Mouse (Mus musculus): ENCODE measurements around the gene Magel2. TPM values are rescaled to one million over a fixed set of nuclear protein-coding genes. Genes with fewer than 3 reads are reported as not detected.

Gene Magel2
- polyA plus RNA-seq, 1 experiment from 2014 or later: 14.1 TPM

- Histone ChIP-seq H3K27ac (ENCODE audit: low read length) (no peak overlapping the region), H3K36me3 (ENCODE audit: control insufficient read depth, insufficient read depth) (no peaks in the 10 kb centered on the region), H3K27me3 (replicated peaks; ENCODE audit: control insufficient read depth, insufficient read depth, low read length) (no peaks in the 10 kb centered on the region), H3K4me2 (ENCODE audit: low read length) (peak overlapping the region; percentile 2; the same call in 1 of the 2 replicates), H3K9me3 (ENCODE audit: control insufficient read depth, low read length) (peaks cover 3% of the 10 kb centered on the region; the same call in 1 of the 2 replicates), H3K4me3 (replicated peaks; ENCODE audit: low read length) (no peak overlapping the region), H3K4me1 (replicated peaks; ENCODE audit: control insufficient read depth, insufficient read depth, low read length) (peaks cover 8% of the 10 kb centered on the region; the same call in 1 of the 2 replicates), H3K9ac (replicated peaks; ENCODE audit: low read depth, low read length) (no peak overlapping the region)
- ATAC-seq: no peak
These were observed 39.4 kb downstream of the Magel2 start for GRCm38 (mm10) chr7:62416173-62416572.

DNA sequence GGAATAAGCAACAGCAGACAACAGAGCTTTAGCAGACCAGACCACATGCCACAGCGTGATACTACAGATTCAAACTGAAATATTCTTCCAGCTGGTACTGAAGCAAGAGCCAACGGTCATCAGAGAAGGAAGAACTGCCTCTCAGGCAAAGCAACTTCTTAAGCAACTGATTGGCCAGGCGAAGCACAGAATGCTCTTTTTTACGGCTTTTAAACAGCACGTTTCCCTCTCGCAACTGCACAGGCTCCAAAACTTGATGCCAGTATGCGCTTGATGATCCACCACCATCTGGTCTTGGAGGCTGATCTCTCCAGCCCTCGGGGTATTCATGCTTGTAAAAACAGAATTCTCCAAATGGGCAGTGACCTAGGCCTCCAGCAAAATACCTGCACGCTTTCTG, 41.5 kb downstream of the Magel2 start:
- no peak for ATAC-seq
- Histone ChIP-seq H3K4me3 (replicated peaks; ENCODE audit: low read length) (peak overlapping the region; percentile 75), H3K9me3 (ENCODE audit: control insufficient read depth, low read length) (peaks cover 3% of the 10 kb centered on the region; the same call in 1 of the 2 replicates), H3K27ac (ENCODE audit: low read length) (peak overlapping the region; percentile 92), H3K4me1 (replicated peaks; ENCODE audit: control insufficient read depth, insufficient read depth, low read length) (peaks cover 8% of the 10 kb centered on the region; the same call in 1 of the 2 replicates), H3K36me3 (ENCODE audit: control insufficient read depth, insufficient read depth) (no peaks in the 10 kb centered on the region), H3K4me2 (ENCODE audit: low read length) (peak overlapping the region; percentile 71), H3K27me3 (replicated peaks; ENCODE audit: control insufficient read depth, insufficient read depth, low read length) (no peaks in the 10 kb centered on the region), H3K9ac (replicated peaks; ENCODE audit: low read depth, low read length) (peak overlapping the region; percentile 71)
- WGBS: 37% methylated on average over 9 of the region's 9 CpGs

GRCm38 (mm10) chr7:62419105-62419492, 42.3 kb downstream of the Magel2 start:
- Histone ChIP-seq H3K36me3 (ENCODE audit: control insufficient read depth, insufficient read depth) (no peaks in the 10 kb centered on the region), H3K27me3 (replicated peaks; ENCODE audit: control insufficient read depth, insufficient read depth, low read length) (no peaks in the 10 kb centered on the region), H3K9ac (replicated peaks; ENCODE audit: low read depth, low read length) (peak overlapping the region; percentile 71), H3K4me1 (replicated peaks; ENCODE audit: control insufficient read depth, insufficient read depth, low read length) (peaks cover 8% of the 10 kb centered on the region; the same call in 1 of the 2 replicates), H3K9me3 (ENCODE audit: control insufficient read depth, low read length) (peaks cover 3% of the 10 kb centered on the region; the same call in 1 of the 2 replicates), H3K4me3 (replicated peaks; ENCODE audit: low read length) (peak overlapping the region; percentile 75), H3K4me2 (ENCODE audit: low read length) (peak overlapping the region; percentile 71), H3K27ac (ENCODE audit: low read length) (peak overlapping the region; percentile 92)
- 40% methylated on average over 17 of the region's 17 CpGs for WGBS
- peak; percentile 74; the same call in 1 of the 2 replicates for ATAC-seq

DNA sequence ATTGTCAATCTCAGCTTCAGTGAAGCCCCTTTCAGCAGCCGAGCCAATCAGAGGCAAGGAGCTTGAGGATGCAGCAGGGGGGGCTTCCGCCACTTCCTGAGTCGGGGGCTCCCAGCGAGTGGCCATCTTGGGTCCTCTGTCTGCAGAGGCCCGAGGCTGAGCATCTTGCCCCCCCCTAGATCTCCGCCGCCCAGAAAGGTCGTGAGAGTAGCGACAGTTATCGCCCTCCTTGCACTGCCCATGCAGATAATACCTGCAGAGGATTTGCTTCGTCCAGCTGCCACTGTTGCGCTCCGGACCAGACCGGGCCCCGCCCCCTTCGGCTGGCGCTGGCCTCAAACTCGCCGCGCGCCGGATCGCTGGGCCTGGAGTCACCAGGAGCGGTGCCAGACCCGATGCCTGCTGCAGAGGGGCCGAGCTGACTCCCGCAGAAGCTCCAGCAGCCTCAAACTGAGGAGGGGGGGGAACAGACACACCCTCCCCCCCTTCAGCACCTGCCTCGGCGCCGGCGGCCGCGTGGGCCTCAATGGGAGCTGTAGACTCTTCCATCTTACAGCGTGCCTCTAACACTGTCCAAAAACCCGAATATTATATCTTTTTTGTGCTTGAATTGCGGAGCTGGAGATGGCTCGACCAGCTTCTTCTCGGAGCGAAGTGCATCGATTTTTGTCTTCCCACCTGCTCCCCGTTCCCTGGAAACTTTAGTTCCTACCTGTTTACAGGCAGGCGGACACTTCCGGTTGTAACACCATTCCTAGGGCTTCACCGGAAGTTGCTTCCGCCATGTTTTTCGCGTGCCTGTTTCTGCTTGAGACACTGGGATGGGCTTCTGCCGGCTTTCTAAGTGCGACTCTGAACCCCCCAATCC, 42.9 kb downstream of the Magel2 start, which contains the start of gene Mkrn3:
TSS of gene Mkrn3 (minus strand) at position 647 of the 868 bp plus-strand sequence.
- Histone ChIP-seq H3K9me3 (ENCODE audit: control insufficient read depth, low read length) (peaks cover 3% of the 10 kb centered on the region; the same call in 1 of the 2 replicates), H3K4me3 (replicated peaks; ENCODE audit: low read length) (peak within 1 kb of the TSS; percentile 75), H3K36me3 (ENCODE audit: control insufficient read depth, insufficient read depth) (no peaks in the 10 kb centered on the region), H3K27me3 (replicated peaks; ENCODE audit: control insufficient read depth, insufficient read depth, low read length) (no peaks in the 10 kb centered on the region), H3K4me1 (replicated peaks; ENCODE audit: control insufficient read depth, insufficient read depth, low read length) (peaks cover 8% of the 10 kb centered on the region; the same call in 1 of the 2 replicates), H3K27ac (ENCODE audit: low read length) (peak within 1 kb of the TSS; percentile 92), H3K9ac (replicated peaks; ENCODE audit: low read depth, low read length) (peak within 1 kb of the TSS; percentile 82), H3K4me2 (ENCODE audit: low read length) (peak within 1 kb of the TSS; percentile 71)
- 33% methylated on average over 47 of the region's 49 CpGs for WGBS
- peak; percentile 95 for ATAC-seq

DNA sequence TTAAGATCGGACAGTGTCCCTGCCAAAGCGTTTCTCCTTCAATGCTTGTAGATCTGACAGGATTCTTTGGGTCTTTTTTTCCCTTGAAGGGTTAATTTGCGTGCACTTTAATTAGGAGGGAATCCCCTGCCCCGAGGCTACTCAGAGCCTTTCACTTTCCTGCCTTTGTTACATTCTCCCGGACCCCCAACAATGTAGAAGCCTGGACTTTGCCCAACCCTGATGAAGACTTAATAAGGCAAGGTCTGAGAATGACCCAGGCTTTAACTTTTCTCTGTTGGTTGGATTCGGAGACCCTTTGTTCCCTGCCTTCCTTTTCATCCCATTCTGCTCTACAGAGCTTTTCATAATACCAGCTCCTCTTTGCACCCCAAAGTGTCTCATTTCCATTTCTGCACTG, 43.8 kb downstream of the Magel2 start:
- no peak for ATAC-seq
- H3K9ac ChIP-seq (replicated peaks; ENCODE audit: low read depth, low read length): peak overlapping the region; percentile 58
- H3K27ac ChIP-seq (ENCODE audit: low read length): peak overlapping the region; percentile 91
- peak overlapping the region; percentile 51 for H3K4me2 ChIP-seq (ENCODE audit: low read length)
- peaks cover 8% of the 10 kb centered on the region; the same call in 1 of the 2 replicates for H3K4me1 ChIP-seq (replicated peaks; ENCODE audit: control insufficient read depth, insufficient read depth, low read length)
- H3K27me3 ChIP-seq (replicated peaks; ENCODE audit: control insufficient read depth, insufficient read depth, low read length): no peaks in the 10 kb centered on the region
- no peaks in the 10 kb centered on the region for H3K36me3 ChIP-seq (ENCODE audit: control insufficient read depth, insufficient read depth)
- 35% methylated on average over 6 of the region's 6 CpGs for WGBS
- H3K4me3 ChIP-seq (replicated peaks; ENCODE audit: low read length): peak overlapping the region; percentile 75
- H3K9me3 ChIP-seq (ENCODE audit: control insufficient read depth, low read length): peaks cover 3% of the 10 kb centered on the region; the same call in 1 of the 2 replicates

GRCm38 (mm10) chr7:62423210-62423609, 46.4 kb downstream of the Magel2 start:
- Histone ChIP-seq H3K9me3 (ENCODE audit: control insufficient read depth, low read length) (peaks cover 3% of the 10 kb centered on the region; the same call in 1 of the 2 replicates), H3K27me3 (replicated peaks; ENCODE audit: control insufficient read depth, insufficient read depth, low read length) (no peaks in the 10 kb centered on the region), H3K4me1 (replicated peaks; ENCODE audit: control insufficient read depth, insufficient read depth, low read length) (0 out of 2 replicates have a peak, but pooled peaks cover 4% of the 10 kb centered on the region), H3K27ac (ENCODE audit: low read length) (no peak overlapping the region), H3K9ac (replicated peaks; ENCODE audit: low read depth, low read length) (no peak overlapping the region), H3K36me3 (ENCODE audit: control insufficient read depth, insufficient read depth) (no peaks in the 10 kb centered on the region), H3K4me2 (ENCODE audit: low read length) (no peak overlapping the region), H3K4me3 (replicated peaks; ENCODE audit: low read length) (no peak overlapping the region)
- no peak for ATAC-seq
- WGBS: 28% methylated on average over 4 of the region's 4 CpGs

GRCm38 (mm10) chr7:62428337-62428736, 51.5 kb downstream of the Magel2 start:
- no peak overlapping the region for H3K9ac ChIP-seq (replicated peaks; ENCODE audit: low read depth, low read length)
- no peaks in the 10 kb centered on the region for H3K27me3 ChIP-seq (replicated peaks; ENCODE audit: control insufficient read depth, insufficient read depth, low read length)
- no peaks in the 10 kb centered on the region for H3K9me3 ChIP-seq (ENCODE audit: control insufficient read depth, low read length)
- H3K4me1 ChIP-seq (replicated peaks; ENCODE audit: control insufficient read depth, insufficient read depth, low read length): no peaks in the 10 kb centered on the region
- H3K27ac ChIP-seq (ENCODE audit: low read length): no peak overlapping the region
- 23% methylated on average over 8 of the region's 8 CpGs for WGBS
- H3K36me3 ChIP-seq (ENCODE audit: control insufficient read depth, insufficient read depth): no peaks in the 10 kb centered on the region
- ATAC-seq: no peak
- no peak overlapping the region for H3K4me2 ChIP-seq (ENCODE audit: low read length)
- H3K4me3 ChIP-seq (replicated peaks; ENCODE audit: low read length): no peak overlapping the region

Other genes starting within 250 kb of the Magel2 start
- gene Ndn, start 30.4 kb upstream of the Magel2 start, polyA plus RNA-seq (2015; fragmentation: Nextera tagmentation; extraction: Ambion mirVana): 349 and 529 TPM in 2 replicates
- 23.4 and 26.4 TPM in 2 replicates for gene Mkrn3, start 43.1 kb downstream of the Magel2 start, polyA plus RNA-seq (2015; fragmentation: Nextera tagmentation; extraction: Ambion mirVana)
- 16.2 and 16.7 TPM in 2 replicates for gene Peg12, start 87.5 kb downstream of the Magel2 start, polyA plus RNA-seq (2015; fragmentation: Nextera tagmentation; extraction: Ambion mirVana)